Mouse (Mus musculus): ENCODE data around the gene Stn1.

DNA sequence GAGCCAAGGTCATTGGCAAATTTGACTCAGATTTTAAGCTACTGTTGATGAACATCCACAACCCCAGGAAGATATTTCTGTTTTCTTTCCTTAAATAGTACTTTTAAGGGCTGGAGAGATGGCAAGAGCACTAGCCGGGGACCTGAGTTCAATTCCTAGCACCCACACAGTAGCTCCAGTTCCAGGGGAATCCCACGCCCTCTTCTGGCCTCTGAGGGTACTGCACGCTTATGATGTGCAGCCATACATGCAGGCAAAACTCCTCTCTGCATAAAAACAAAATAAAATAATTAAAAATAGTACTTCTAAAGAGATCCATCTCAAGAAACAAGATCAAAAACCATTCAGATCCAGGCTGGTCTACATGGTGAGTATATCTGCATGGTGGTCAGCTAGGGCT is 4.9 kb downstream of the Stn1 start:
- no peak for TF ChIP-seq POLR2A (IDR thresholded peaks at IDR 0.05; ENCODE audit: borderline replicate concordance, extremely low read depth, insufficient read depth, insufficient read length, poor library complexity, severe bottlenecking)
- TF ChIP-seq CTCF (IDR thresholded peaks at IDR 0.05; ENCODE audit: borderline replicate concordance, extremely low read depth, insufficient read depth, insufficient read length), result peak; percentile 47; the same call in 1 of the 2 replicates

All from brain, embryonic 14.5 days (tissue).